Mouse (Mus musculus) kidney, adult 2 months (tissue): ENCODE measurements around the gene Arhgap19. TPM values are rescaled to one million over a fixed set of nuclear protein-coding genes. Genes with fewer than 3 reads are reported as not detected.

Experiments used
- DNase-seq: peaks from one replicate; pipeline ENCODE4 v3.0.0; 2021
- H3K27ac ChIP-seq: fragments of 200-500 bp; 2 replicates; pipeline ENCODE4 v1.5.1; 2012; ENCODE audit warnings: low read depth, low read length, control low read depth, inconsistent platforms; ENCODE audit not compliant: insufficient read depth
- H3K27me3 ChIP-seq: fragments of 200-500 bp; replicated peaks from 2 replicates; pipeline ENCODE4 v1.6.1; 2012; ENCODE audit warnings: mild to moderate bottlenecking, moderate library complexity, low read length, inconsistent platforms; ENCODE audit not compliant: control insufficient read depth, insufficient read depth
- H3K36me3 ChIP-seq: fragments of 200-500 bp; 2 replicates; pipeline ENCODE4 v1.6.1; 2012; ENCODE audit warnings: mild to moderate bottlenecking, moderate library complexity, low read length, inconsistent platforms; ENCODE audit not compliant: control insufficient read depth, insufficient read depth
- H3K4me1 ChIP-seq: fragments of 200-500 bp; 2 replicates; pipeline ENCODE4 v1.6.1; 2011; ENCODE audit warnings: low read length; ENCODE audit not compliant: control insufficient read depth, insufficient read depth
- H3K4me3 ChIP-seq: fragments of 200-500 bp; 2 replicates; pipeline ENCODE4 v1.5.1; 2011; ENCODE audit warnings: mild to moderate bottlenecking, low read depth, low read length, control low read depth; ENCODE audit not compliant: insufficient read depth
- CTCF ChIP-seq: fragments of 200-500 bp; conservative IDR thresholded peaks from 2 replicates; pipeline ENCODE4 v1.5.1; 2011; ENCODE audit warnings: low read depth, mild to moderate bottlenecking, control low read depth, low read length, moderate library complexity, mixed read lengths; ENCODE audit not compliant: insufficient read depth, insufficient read length
- POLR2A ChIP-seq: fragments of 200-500 bp; IDR thresholded peaks from one replicate; pipeline ENCODE4 v1.6.1; 2011; ENCODE audit warnings: low read depth, low read length, control low read depth
- WGBS: fragments of 180-500 bp; shearing (Covaris S2); methylation state at CpG from one replicate; pipeline ENCODE4 v1.1.7; 2018; 5-methylcytosine and 5-hydroxymethylcytosine counted together
- polyA plus RNA-seq: library from polyadenylated mRNA; depleted of rRNA; stranded (reverse); fragments of >200 nt; gene quantifications from 2 replicates; pipeline ENCODE4 v1.2.3, GENCODE M21; 2012

Arhgap19 gene
- polyA plus RNA-seq, 1 experiment = 1.3 TPM

DNA sequence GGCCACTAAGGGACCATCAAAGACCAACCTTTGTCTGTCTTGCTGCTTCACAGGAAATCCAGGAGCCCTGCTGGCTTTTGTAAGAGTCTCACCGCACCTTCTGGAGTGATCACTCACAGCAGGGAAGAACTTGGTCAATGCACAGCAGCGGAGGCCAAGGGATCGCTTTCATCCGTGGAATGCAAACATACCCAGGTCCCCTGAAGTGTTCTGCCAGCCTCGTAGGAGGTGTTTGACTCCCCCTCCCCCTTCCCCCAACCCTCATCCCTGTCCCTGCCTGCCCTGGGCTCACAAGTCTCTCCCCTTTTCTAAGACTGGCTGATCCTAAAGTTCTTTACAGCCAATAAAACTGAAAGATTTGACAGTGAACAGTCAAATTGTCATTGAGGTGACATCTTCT lies 19.6 kb upstream of the Arhgap19 start:
- 33% methylated on average over 5 of the region's 5 CpGs for WGBS
- no peak for DNase-seq
- no peaks in the 10 kb centered on the region for H3K27me3 ChIP-seq
- no peak overlapping the region for H3K27ac ChIP-seq
- no peak for TF ChIP-seq CTCF
- TF ChIP-seq POLR2A = no peak
- no peaks in the 10 kb centered on the region for H3K36me3 ChIP-seq
- H3K4me1 ChIP-seq = no peaks in the 10 kb centered on the region
- H3K4me3 ChIP-seq = no peak overlapping the region

GRCm38 (mm10) chr19:41818749-41819148 lies 16.9 kb upstream of the Arhgap19 start:
- WGBS = 78% methylated on average over 4 of the region's 4 CpGs

DNA sequence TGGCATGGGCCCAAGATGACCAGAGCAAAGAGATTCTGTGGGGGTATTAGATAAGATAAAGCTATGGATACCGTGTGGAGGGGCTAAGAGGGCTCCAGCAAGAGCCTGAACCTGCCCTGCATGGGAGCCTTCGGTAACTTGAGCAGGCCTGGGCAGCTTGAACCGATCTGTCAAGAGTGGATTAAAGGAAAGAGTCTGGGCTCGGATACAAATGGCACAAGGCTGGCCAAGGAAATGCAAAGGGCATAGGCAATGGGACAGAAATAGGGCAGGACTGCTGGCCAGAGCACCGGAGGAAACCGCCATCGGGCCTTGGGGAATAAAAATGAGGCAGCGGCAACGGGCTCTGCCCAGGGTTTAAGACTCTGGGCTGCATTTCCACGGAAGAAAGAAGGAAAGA lies 15.5 kb upstream of the Arhgap19 start:
- Histone ChIP-seq H3K4me1 (no peaks in the 10 kb centered on the region), H3K27me3 (no peaks in the 10 kb centered on the region), H3K27ac (no peak overlapping the region), H3K4me3 (no peak overlapping the region), H3K36me3 (no peaks in the 10 kb centered on the region)
- TF ChIP-seq CTCF (no peak), POLR2A (no peak)
- no peak for DNase-seq
- 53% methylated on average over 10 of the region's 10 CpGs for WGBS

More at GRCm38 (mm10) chr19:41818749-41819148, 16.9 kb upstream of the Arhgap19 start:
- Histone ChIP-seq H3K4me3 (no peak overlapping the region), H3K27me3 (no peaks in the 10 kb centered on the region), H3K4me1 (no peaks in the 10 kb centered on the region), H3K27ac (no peak overlapping the region), H3K36me3 (no peaks in the 10 kb centered on the region)
- TF ChIP-seq CTCF = no peak
- no peak for TF ChIP-seq POLR2A
- no peak for DNase-seq

DNA sequence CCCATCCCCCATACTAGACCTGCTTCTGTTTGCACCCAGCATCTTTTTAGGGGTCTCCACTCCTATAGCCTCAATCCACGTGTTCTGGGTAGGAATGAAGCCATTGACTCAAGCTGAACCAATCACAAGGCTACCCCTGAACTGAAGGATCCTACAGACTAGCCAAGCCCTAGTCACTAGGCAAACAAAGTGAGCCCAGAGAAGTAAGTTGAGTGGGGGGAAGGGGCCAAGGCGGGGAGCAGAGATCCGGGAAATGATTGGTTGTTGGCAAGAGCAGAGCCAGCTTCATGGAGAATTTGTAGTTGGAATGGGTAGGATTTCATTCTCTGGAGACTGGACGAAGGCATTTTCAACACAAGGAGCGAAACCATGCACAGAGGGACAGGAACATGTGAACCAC lies 15.1 kb upstream of the Arhgap19 start:
- no peak for DNase-seq
- no peak for TF ChIP-seq CTCF
- TF ChIP-seq POLR2A = no peak
- no peak overlapping the region for H3K4me3 ChIP-seq
- H3K27me3 ChIP-seq = no peaks in the 10 kb centered on the region
- no peaks in the 10 kb centered on the region for H3K36me3 ChIP-seq
- WGBS = 75% methylated on average over 5 of the region's 5 CpGs
- H3K27ac ChIP-seq = no peak overlapping the region
- H3K4me1 ChIP-seq = no peaks in the 10 kb centered on the region

GRCm38 (mm10) chr19:41816410-41816809 lies 14.6 kb upstream of the Arhgap19 start:
- WGBS = 50% methylated on average over 5 of the region's 5 CpGs
- Histone ChIP-seq H3K4me1 (no peaks in the 10 kb centered on the region), H3K27ac (no peak overlapping the region), H3K27me3 (no peaks in the 10 kb centered on the region), H3K36me3 (no peaks in the 10 kb centered on the region), H3K4me3 (no peak overlapping the region)
- no peak for TF ChIP-seq POLR2A
- no peak for TF ChIP-seq CTCF
- no peak for DNase-seq

DNA sequence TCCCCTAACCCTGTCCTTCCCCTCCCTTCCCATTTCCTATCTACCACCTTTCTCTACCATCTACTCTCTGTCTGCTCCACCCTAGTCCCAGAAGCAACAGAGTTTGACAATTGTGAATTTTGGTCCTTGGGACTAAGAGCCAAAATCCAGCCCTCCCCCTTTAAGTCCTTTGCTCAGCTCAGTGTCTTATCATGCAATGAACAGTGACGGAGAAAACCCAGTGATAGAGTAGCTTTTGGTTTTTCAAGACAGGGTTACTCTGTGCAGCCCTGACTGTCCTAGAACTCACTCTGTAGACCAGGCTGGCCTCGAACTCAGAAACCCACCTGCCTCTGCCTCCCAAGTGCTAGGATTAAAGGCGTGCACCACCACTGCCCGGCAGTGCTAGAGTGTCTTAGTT lies 11.5 kb upstream of the Arhgap19 start:
- Histone ChIP-seq H3K27me3 (no peaks in the 10 kb centered on the region), H3K4me1 (no peaks in the 10 kb centered on the region), H3K27ac (no peak overlapping the region), H3K36me3 (no peaks in the 10 kb centered on the region), H3K4me3 (no peak overlapping the region)
- TF ChIP-seq POLR2A (no peak), CTCF (no peak)
- WGBS = 91% methylated on average over 4 of the region's 4 CpGs
- DNase-seq = no peak

GRCm38 (mm10) chr19:41812525-41812924 lies 10.7 kb upstream of the Arhgap19 start:
- Histone ChIP-seq H3K36me3 (no peaks in the 10 kb centered on the region), H3K4me3 (no peak overlapping the region), H3K27ac (no peak overlapping the region), H3K27me3 (no peaks in the 10 kb centered on the region), H3K4me1 (no peaks in the 10 kb centered on the region)
- 90% methylated on average over 10 of the region's 10 CpGs for WGBS
- TF ChIP-seq POLR2A (no peak), CTCF (no peak)
- DNase-seq = no peak

DNA sequence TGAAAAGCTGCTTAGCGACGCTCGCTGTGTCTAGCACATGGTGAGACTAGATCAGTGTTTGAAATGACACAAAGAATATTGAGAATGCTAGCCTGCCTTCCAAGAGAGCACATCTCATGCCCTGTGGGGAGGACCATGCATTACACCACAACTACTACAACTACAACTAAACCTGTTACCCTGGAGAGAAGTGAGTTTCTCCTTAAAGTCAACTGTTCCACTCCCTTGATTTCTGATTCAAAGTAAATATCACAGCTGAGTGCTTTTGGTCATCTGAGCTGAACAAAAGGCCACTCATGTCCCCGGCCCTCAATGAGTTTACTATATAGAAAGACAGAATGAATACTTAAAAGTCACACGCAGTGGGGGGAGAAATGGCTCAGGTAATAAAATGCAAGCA lies 8.2 kb upstream of the Arhgap19 start:
- Histone ChIP-seq H3K4me3 (no peak overlapping the region), H3K4me1 (no peaks in the 10 kb centered on the region), H3K27ac (no peak overlapping the region), H3K27me3 (no peaks in the 10 kb centered on the region), H3K36me3 (no peaks in the 10 kb centered on the region)
- no peak for DNase-seq
- 61% methylated on average over 5 of the region's 5 CpGs for WGBS
- TF ChIP-seq POLR2A = no peak
- TF ChIP-seq CTCF = no peak
